Mouse (Mus musculus): ENCODE results near the gene Crtac1. TPM values are rescaled to one million over a fixed set of nuclear protein-coding genes. Genes with fewer than 3 reads are reported as not detected.
A peak's percentile ranks its signal among the peaks of the same experiment; 100 is the strongest.

The Crtac1 gene
- polyA plus RNA-seq, 3 experiments from 2014 or later = not detected

DNA sequence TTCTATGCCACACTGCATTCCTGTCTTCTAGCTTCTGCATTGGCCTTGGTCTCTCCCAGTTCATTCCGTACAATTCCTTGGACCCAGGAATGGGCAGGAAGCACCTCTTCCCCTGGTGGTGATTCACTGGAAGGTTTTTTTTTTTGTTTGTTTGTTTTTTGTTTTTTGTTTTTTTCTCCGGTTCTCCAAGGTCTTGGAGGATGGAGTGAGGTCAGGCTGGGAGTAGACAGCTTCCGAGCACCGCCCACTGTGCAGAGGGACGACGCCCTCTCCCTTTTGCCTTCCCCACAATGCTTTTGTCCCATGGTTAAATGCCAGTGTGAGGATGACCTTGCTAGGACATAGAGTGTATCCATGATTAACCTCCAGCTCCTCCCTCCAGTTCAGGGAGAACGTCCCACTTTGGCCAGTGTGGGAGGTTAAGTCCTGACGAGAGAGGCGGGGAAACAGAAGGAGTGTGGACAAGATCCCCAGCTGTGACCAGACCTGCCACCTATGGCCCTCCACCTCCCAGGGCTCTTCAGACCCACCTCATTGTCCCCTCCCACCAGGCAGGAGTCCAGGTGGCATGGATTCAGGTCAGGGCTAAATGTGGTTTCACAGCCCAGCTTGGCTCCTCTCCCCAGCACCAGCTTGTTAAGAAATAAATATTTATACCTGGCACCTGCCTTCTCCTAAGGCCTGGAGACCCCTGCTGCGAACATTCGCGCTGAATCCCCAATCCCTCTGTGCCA lies 109.1 kb downstream of the Crtac1 start:
- ATAC-seq = no peak

DNA sequence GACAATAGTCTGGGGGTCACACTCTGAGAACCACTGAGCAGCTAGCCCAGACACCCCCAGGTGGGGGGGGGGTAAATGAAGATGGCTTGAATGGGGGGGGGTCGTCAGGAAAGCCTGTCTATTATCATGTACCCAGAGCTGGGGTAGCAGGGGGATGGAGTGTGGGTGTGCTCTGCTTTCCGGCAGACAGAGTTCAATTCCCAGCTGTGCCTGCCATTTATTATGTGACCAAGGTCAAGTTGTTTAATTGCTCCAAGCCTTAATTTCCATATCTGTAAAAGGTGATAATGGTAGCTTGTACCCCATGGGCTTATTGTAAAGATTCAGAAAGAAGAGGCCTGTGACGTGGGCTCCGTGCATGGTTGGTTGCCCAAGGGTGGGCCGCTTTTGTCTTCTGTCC lies 109.6 kb downstream of the Crtac1 start:
- no peak for ATAC-seq

GRCm38 (mm10) chr19:42317648-42318425 lies 113.7 kb downstream of the Crtac1 start:
- no peak for ATAC-seq

DNA sequence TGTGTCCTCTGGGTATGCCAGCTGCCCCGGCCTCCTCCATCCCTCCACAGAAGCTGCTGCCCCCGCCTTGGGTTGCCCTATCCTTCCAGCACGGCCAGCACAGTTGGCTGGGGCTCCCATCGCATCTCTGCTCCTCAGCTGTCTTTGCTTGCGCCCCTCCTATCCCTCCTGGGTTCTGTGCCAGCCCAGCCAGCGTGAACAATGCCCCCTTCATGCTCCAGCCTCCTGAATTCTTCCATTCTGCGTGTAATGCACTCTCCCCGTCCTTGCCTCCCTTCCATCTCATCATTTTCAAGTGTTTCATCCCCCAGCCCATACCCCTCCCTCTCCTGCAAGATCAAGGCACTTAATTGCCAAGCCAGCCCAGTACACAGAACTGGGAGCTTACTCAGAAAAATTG lies 114.6 kb downstream of the Crtac1 start:
- ATAC-seq = no peak

DNA sequence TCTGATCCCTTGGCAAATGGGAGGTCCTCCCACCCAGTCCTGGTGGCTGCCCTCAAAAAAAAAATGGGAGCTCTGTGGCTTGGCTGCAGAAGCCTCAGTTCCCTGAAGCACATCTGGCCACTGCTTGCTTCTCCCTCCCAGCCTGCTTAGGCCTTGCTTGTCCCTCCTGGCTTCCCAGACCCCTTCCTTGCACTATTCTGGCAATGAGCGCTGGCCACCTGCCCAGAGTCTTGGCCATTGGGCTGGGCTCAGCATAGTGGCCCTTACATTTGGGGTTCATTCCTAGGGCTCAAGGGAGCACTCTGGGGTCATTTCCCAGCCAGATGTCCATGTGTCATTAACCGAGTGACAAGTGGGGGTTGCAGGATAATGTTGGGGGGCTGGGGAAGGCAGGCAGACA lies 115.1 kb downstream of the Crtac1 start:
- ATAC-seq = no peak

GRCm38 (mm10) chr19:42315914-42316313 lies 115.7 kb downstream of the Crtac1 start:
- ATAC-seq = no peak

- ATAC-seq = no peak
Observed at GRCm38 (mm10) chr19:42315070-42315679, 116.4 kb downstream of the Crtac1 start.

DNA sequence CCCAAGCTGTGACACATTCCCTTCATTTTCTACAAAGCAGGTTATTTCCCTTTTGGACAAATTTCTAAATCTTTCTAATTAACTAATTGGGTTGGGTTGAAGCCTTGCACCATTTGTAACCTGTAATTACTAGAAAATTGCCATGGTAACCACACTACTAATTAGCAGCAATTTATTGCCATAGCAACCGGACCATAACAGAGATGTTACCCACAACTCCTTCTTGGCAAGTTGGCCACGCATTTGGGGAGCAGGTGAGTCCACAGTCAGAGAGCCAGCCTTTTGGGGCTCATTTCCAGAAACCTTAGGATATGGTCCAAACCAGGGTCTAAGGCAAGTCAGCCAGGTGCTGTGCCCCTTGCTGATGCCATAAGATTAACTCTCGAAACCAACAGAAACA lies 119.4 kb downstream of the Crtac1 start:
- no peak for ATAC-seq

GRCm38 (mm10) chr19:42311332-42311731 lies 120.3 kb downstream of the Crtac1 start:
- no peak for ATAC-seq

- no peak for ATAC-seq
Observed at GRCm38 (mm10) chr19:42308931-42309330, 122.7 kb downstream of the Crtac1 start.

GRCm38 (mm10) chr19:42307019-42307418 lies 124.6 kb downstream of the Crtac1 start:
- ATAC-seq = no peak

GRCm38 (mm10) chr19:42306202-42306601 lies 125.4 kb downstream of the Crtac1 start:
- ATAC-seq = peak; percentile 68

DNA sequence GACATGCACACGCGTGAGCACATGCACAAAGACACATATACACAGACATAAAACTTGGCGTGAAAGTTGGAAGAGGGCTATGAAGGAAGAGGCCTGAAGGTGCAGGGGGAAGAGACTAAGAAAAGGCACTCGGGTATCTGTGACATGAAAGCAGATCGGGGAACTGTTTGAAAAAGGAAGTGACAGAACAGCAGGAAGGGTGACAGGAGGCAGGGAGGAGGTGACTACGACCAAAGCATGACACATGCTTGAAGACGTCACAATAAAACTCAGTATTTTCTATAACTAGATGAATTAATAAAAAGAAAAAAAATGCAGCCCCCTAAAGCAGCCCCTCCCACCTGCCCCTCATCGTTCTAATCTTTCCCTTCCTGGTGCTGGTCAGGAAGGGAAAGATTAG lies 125.8 kb downstream of the Crtac1 start:
- no peak for ATAC-seq

- no peak for ATAC-seq
Observed at GRCm38 (mm10) chr19:42304506-42304905, 127.1 kb downstream of the Crtac1 start.

DNA sequence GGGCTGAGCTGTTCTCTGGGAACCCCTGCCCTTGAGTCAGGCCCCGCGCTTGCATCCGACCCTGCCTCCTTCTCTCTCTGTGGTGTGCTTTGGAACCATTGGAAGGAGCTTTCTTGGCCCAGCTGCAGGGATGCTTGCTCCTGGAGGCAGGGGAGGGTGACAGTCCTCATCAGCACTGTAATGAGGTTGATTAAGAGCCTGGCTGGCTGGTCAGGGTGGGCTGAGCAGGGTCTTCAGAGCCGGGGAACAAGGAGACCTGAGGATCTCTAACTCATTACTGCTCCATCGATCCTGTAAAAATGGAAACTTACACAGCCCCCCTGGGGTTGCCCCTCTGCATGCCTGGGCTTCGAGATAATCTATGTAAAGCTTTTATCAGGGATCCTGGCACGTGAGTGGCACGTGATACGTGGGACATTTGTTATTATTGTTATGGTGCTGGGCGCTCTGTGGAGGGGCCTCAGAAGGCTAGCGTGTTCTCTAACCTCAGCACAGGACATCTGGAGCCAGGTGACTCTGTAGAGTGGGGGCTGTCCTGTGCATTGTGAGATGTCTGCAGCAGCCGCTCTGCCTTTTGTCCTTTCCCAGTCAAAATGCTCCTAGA lies 128.3 kb downstream of the Crtac1 start:
- ATAC-seq = no peak

DNA sequence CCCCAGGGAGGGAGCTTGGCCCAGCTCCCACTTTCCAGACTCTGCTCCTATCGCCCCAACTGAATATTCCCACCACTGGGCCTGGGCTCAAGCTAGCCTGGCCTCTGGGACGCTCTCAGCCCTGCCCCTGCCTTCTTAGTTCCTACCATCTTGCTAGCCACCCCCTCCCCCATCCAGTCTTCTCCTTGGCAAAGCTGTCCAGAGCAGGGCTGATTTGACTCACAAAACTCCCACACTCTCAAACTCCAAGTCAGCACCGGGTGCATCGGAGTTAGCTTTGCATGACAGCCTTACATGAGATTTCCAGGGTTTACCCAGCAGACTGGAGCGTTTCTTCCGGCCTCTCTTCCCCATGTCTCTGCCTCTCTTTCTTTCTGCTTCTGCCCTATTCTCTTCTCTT lies 138.4 kb downstream of the Crtac1 start:
- no peak for ATAC-seq

- no peak for ATAC-seq
Observed at GRCm38 (mm10) chr19:42292106-42292505, 139.5 kb downstream of the Crtac1 start.

DNA sequence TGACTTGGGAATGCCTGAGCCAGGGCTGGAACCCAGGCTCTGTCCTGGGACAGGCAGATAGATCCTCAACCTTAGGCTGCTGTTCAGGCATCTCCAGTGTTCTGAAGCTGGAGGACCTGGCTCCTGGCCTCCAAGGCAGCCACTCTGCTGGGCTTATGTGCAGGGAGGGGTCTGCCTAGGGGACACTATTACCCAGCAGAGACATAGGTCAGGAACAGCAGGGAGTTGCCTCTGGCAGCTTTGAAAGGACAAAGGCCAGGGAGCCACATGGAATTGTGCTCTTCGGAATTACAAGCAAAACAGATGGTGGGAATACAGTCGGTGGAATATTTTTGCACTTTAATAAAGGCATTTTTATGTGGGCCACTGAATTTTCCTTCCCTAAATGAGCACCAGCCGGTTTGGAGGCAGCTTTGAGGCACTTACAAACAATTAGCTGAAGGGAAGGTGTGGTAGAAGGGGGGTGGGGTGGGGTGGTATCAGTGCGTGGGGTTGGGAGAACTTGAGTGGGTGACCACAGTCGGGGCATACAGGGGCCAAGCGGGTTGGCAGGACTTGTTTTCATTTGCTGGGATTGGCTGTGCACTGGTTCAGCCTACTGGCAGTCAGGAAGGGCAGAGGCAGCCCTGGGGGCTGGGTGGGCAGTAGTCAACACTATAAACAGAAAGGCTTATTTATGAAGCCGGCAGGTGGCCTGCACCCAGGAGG lies 140.5 kb downstream of the Crtac1 start:
- no peak for ATAC-seq

- no peak for ATAC-seq
Observed at GRCm38 (mm10) chr19:42288361-42288760, 143.2 kb downstream of the Crtac1 start.

GRCm38 (mm10) chr19:42284178-42284577 lies 147.4 kb downstream of the Crtac1 start:
- ATAC-seq = no peak

GRCm38 (mm10) chr19:42279611-42280010 lies 152.0 kb downstream of the Crtac1 start:
- no peak for ATAC-seq

GRCm38 (mm10) chr19:42278461-42278860 lies 153.1 kb downstream of the Crtac1 start:
- no peak for ATAC-seq

GRCm38 (mm10) chr19:42277288-42277687 lies 154.3 kb downstream of the Crtac1 start:
- no peak for ATAC-seq
